Mouse (Mus musculus): ENCODE results near the gene Mgat3. TPM values are rescaled to one million over a fixed set of nuclear protein-coding genes. Genes with fewer than 3 reads are reported as not detected.
A peak's percentile ranks its signal among the peaks of the same experiment; 100 is the strongest.

The Mgat3 gene
- polyA plus RNA-seq, 1 experiment from 2014 or later: 12.3 TPM

- Histone ChIP-seq H3K36me3 (ENCODE audit: control insufficient read depth, insufficient read depth, low read length) (peaks cover 26% of the 10 kb centered on the region), H3K4me2 (ENCODE audit: low read depth) (no peak overlapping the region), H3K27me3 (ENCODE audit: control insufficient read depth, insufficient read depth, low read length) (no peaks in the 10 kb centered on the region), H3K9me3 (ENCODE audit: control insufficient read depth, low read length) (no peaks in the 10 kb centered on the region), H3K4me1 (ENCODE audit: control insufficient read depth, insufficient read depth, low read length) (no peaks in the 10 kb centered on the region; the same call in 1 of the 2 replicates), H3K4me3 (ENCODE audit: low read depth, low read length) (no peak overlapping the region), H3K9ac (ENCODE audit: low read length) (no peak overlapping the region), H3K27ac (ENCODE audit: low read depth, low read length) (no peak overlapping the region)
- DNase-seq (ENCODE audit: low spot score) (no peak), ATAC-seq (ENCODE audit: insufficient read depth, low FRiP score, low TSS enrichment) (no peak)
- WGBS: 81% methylated on average over 4 of the region's 4 CpGs
Observed at GRCm38 (mm10) chr15:80162401-80162964, 11.0 kb upstream of the Mgat3 start.

- H3K27ac ChIP-seq (ENCODE audit: low read depth, low read length): no peak overlapping the region
- DNase-seq (ENCODE audit: low spot score) (no peak), ATAC-seq (ENCODE audit: insufficient read depth, low FRiP score, low TSS enrichment) (no peak)
- H3K9me3 ChIP-seq (ENCODE audit: control insufficient read depth, low read length): no peaks in the 10 kb centered on the region
- WGBS: 79% methylated on average over 11 of the region's 11 CpGs
- H3K4me3 ChIP-seq (ENCODE audit: low read depth, low read length): no peak overlapping the region
- no peaks in the 10 kb centered on the region; the same call in 1 of the 2 replicates for H3K4me1 ChIP-seq (ENCODE audit: control insufficient read depth, insufficient read depth, low read length)
- no peaks in the 10 kb centered on the region for H3K27me3 ChIP-seq (ENCODE audit: control insufficient read depth, insufficient read depth, low read length)
- H3K9ac ChIP-seq (ENCODE audit: low read length): no peak overlapping the region
- H3K4me2 ChIP-seq (ENCODE audit: low read depth): no peak overlapping the region
- peaks cover 18% of the 10 kb centered on the region for H3K36me3 ChIP-seq (ENCODE audit: control insufficient read depth, insufficient read depth, low read length)
Observed at GRCm38 (mm10) chr15:80163274-80163673, 10.2 kb upstream of the Mgat3 start.

- Histone ChIP-seq H3K4me3 (ENCODE audit: low read depth, low read length) (no peak overlapping the region), H3K27ac (ENCODE audit: low read depth, low read length) (no peak overlapping the region), H3K36me3 (ENCODE audit: control insufficient read depth, insufficient read depth, low read length) (peaks cover 17% of the 10 kb centered on the region), H3K4me1 (ENCODE audit: control insufficient read depth, insufficient read depth, low read length) (no peaks in the 10 kb centered on the region; the same call in 1 of the 2 replicates), H3K27me3 (ENCODE audit: control insufficient read depth, insufficient read depth, low read length) (no peaks in the 10 kb centered on the region), H3K9me3 (ENCODE audit: control insufficient read depth, low read length) (no peaks in the 10 kb centered on the region), H3K4me2 (ENCODE audit: low read depth) (no peak overlapping the region), H3K9ac (ENCODE audit: low read length) (no peak overlapping the region)
- ATAC-seq (ENCODE audit: insufficient read depth, low FRiP score, low TSS enrichment): no peak
- DNase-seq (ENCODE audit: low spot score): no peak
- WGBS: 79% methylated on average over 4 of the region's 4 CpGs
Observed at GRCm38 (mm10) chr15:80163716-80164115, 9.8 kb upstream of the Mgat3 start.

- ATAC-seq (ENCODE audit: insufficient read depth, low FRiP score, low TSS enrichment): no peak
- Histone ChIP-seq H3K9me3 (ENCODE audit: control insufficient read depth, low read length) (no peaks in the 10 kb centered on the region), H3K4me2 (ENCODE audit: low read depth) (no peak overlapping the region), H3K27ac (ENCODE audit: low read depth, low read length) (no peak overlapping the region), H3K9ac (ENCODE audit: low read length) (no peak overlapping the region), H3K27me3 (ENCODE audit: control insufficient read depth, insufficient read depth, low read length) (no peaks in the 10 kb centered on the region), H3K4me1 (ENCODE audit: control insufficient read depth, insufficient read depth, low read length) (no peaks in the 10 kb centered on the region), H3K4me3 (ENCODE audit: low read depth, low read length) (no peak overlapping the region), H3K36me3 (ENCODE audit: control insufficient read depth, insufficient read depth, low read length) (peaks cover 11% of the 10 kb centered on the region)
- 60% methylated on average over 5 of the region's 5 CpGs for WGBS
- DNase-seq (ENCODE audit: low spot score): no peak
Observed at GRCm38 (mm10) chr15:80165396-80165795, 8.1 kb upstream of the Mgat3 start.

GRCm38 (mm10) chr15:80169484-80169883 is 4.0 kb upstream of the Mgat3 start:
- Histone ChIP-seq H3K9me3 (ENCODE audit: control insufficient read depth, low read length) (no peaks in the 10 kb centered on the region), H3K36me3 (ENCODE audit: control insufficient read depth, insufficient read depth, low read length) (no peaks in the 10 kb centered on the region), H3K4me3 (ENCODE audit: low read depth, low read length) (no peak overlapping the region), H3K4me2 (ENCODE audit: low read depth) (no peak overlapping the region), H3K9ac (ENCODE audit: low read length) (no peak overlapping the region), H3K27me3 (ENCODE audit: control insufficient read depth, insufficient read depth, low read length) (no peaks in the 10 kb centered on the region), H3K27ac (ENCODE audit: low read depth, low read length) (no peak overlapping the region), H3K4me1 (ENCODE audit: control insufficient read depth, insufficient read depth, low read length) (peaks cover 1% of the 10 kb centered on the region)
- no peak for ATAC-seq (ENCODE audit: insufficient read depth, low FRiP score, low TSS enrichment)
- DNase-seq (ENCODE audit: low spot score): no peak
- WGBS: 100% methylated on average over 1 of the region's 1 CpGs

- Histone ChIP-seq H3K9me3 (ENCODE audit: control insufficient read depth, low read length) (no peaks in the 10 kb centered on the region), H3K36me3 (ENCODE audit: control insufficient read depth, insufficient read depth, low read length) (no peaks in the 10 kb centered on the region)
- ATAC-seq (ENCODE audit: insufficient read depth, low FRiP score, low TSS enrichment): no peak
Observed at GRCm38 (mm10) chr15:80170357-80170756, 3.2 kb upstream of the Mgat3 start.

GRCm38 (mm10) chr15:80171286-80171685 is 2.2 kb upstream of the Mgat3 start:
- Histone ChIP-seq H3K9me3 (ENCODE audit: control insufficient read depth, low read length) (no peaks in the 10 kb centered on the region), H3K4me2 (ENCODE audit: low read depth) (no peak overlapping the region), H3K36me3 (ENCODE audit: control insufficient read depth, insufficient read depth, low read length) (no peaks in the 10 kb centered on the region), H3K4me3 (ENCODE audit: low read depth, low read length) (no peak overlapping the region), H3K9ac (ENCODE audit: low read length) (no peak overlapping the region), H3K27ac (ENCODE audit: low read depth, low read length) (0 out of 2 replicates have a peak overlapping the region, but pooled peaks have one; percentile 23), H3K27me3 (ENCODE audit: control insufficient read depth, insufficient read depth, low read length) (no peaks in the 10 kb centered on the region), H3K4me1 (ENCODE audit: control insufficient read depth, insufficient read depth, low read length) (peaks cover 11% of the 10 kb centered on the region)
- ATAC-seq (ENCODE audit: insufficient read depth, low FRiP score, low TSS enrichment) (no peak), DNase-seq (ENCODE audit: low spot score) (peak; percentile 38)
- 8% methylated on average over 7 of the region's 8 CpGs for WGBS

More at GRCm38 (mm10) chr15:80170357-80170756, 3.2 kb upstream of the Mgat3 start:
- no peaks in the 10 kb centered on the region for H3K27me3 ChIP-seq (ENCODE audit: control insufficient read depth, insufficient read depth, low read length)
- WGBS: 61% methylated on average over 4 of the region's 4 CpGs
- H3K9ac ChIP-seq (ENCODE audit: low read length): no peak overlapping the region
- no peak overlapping the region for H3K27ac ChIP-seq (ENCODE audit: low read depth, low read length)
- H3K4me1 ChIP-seq (ENCODE audit: control insufficient read depth, insufficient read depth, low read length): peaks cover 10% of the 10 kb centered on the region
- no peak overlapping the region for H3K4me3 ChIP-seq (ENCODE audit: low read depth, low read length)
- DNase-seq (ENCODE audit: low spot score): no peak
- H3K4me2 ChIP-seq (ENCODE audit: low read depth): no peak overlapping the region

GRCm38 (mm10) chr15:80171791-80172190 is 1.7 kb upstream of the Mgat3 start:
- H3K9ac ChIP-seq (ENCODE audit: low read length): no peak overlapping the region
- H3K27ac ChIP-seq (ENCODE audit: low read depth, low read length): 0 out of 2 replicates have a peak overlapping the region, but pooled peaks have one; percentile 23
- no peak for ATAC-seq (ENCODE audit: insufficient read depth, low FRiP score, low TSS enrichment)
- H3K27me3 ChIP-seq (ENCODE audit: control insufficient read depth, insufficient read depth, low read length): no peaks in the 10 kb centered on the region
- H3K9me3 ChIP-seq (ENCODE audit: control insufficient read depth, low read length): no peaks in the 10 kb centered on the region
- H3K4me3 ChIP-seq (ENCODE audit: low read depth, low read length): no peak overlapping the region
- no peak overlapping the region for H3K4me2 ChIP-seq (ENCODE audit: low read depth)
- peaks cover 11% of the 10 kb centered on the region for H3K4me1 ChIP-seq (ENCODE audit: control insufficient read depth, insufficient read depth, low read length)
- H3K36me3 ChIP-seq (ENCODE audit: control insufficient read depth, insufficient read depth, low read length): no peaks in the 10 kb centered on the region
- 14% methylated on average over 6 of the region's 6 CpGs for WGBS
- DNase-seq (ENCODE audit: low spot score): no peak

Data from neural tube, embryonic 11.5 days (tissue).